ENCODE assay signal across 15 mouse cellular contexts in the genomic region with DNA sequence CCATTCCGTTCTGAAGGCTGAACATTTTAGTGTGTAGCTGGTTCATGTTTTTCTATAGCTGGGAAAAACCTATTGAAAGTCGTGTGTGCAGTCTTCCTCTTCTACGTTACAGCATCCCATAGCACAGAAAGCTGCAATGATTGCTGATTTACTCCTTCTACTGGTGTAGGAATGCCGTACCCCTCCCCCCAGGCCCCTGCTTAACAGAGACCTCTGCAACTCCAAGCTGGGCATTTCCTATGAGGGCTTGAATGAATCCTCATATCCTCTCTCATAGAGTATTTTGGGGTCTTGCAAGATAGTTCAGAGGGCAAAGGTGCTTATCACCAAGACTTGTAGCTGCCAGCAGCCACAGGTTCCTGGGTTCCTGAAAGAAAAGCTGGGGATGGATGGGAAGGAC.
"Had no signal": no experiment of that assay in that cellular context is flagged by ENCODE, and none has a peak within 500 bp of the region (broad histone marks: within the 10 kb centered on the region; RNA-seq: fewer than 3 reads in every experiment).

No protein-coding gene starts in this region.

- H3K27ac ChIP-seq: kidney, postnatal 0 days; left cerebral cortex, adult 2 months; liver, embryonic 13.5 days; stomach, postnatal 0 days had no signal

- H3K9ac ChIP-seq: liver, embryonic 13.5 days had no signal

- H3K4me1 ChIP-seq: liver, embryonic 13.5 days had no signal

- H3K36me3 ChIP-seq: liver, embryonic 13.5 days had no signal

- H3K9me3 ChIP-seq: liver, embryonic 13.5 days had no signal

- H3K4me3 ChIP-seq: left cerebral cortex, adult 2 months; liver, embryonic 13.5 days had no signal

- H3K27me3 ChIP-seq: liver, embryonic 13.5 days had no signal

- DNase-seq: kidney, adult 9 months; kidney, postnatal 36 days; layer of hippocampus, postnatal 36 days; liver, embryonic 13.5 days; lung, adult 2 months; lung, postnatal 14 days; lung, postnatal 4 days; midbrain, embryonic 14.5 days; right cerebral cortex, adult 18-20 months; right cerebral cortex, postnatal 14 days; right cerebral cortex, postnatal 4 days; thymus, postnatal 25 days had no signal
